Mouse (Mus musculus): ENCODE data around the gene Psen1. TPM values are rescaled to one million over a fixed set of nuclear protein-coding genes. Genes with fewer than 3 reads are reported as not detected.

Gene Psen1
- total RNA-seq, 2 experiments from 2014 or later, result 60.7 to 61.7 TPM

GRCm38 (mm10) chr12:83781640-83782278 is 93.8 kb downstream of the Psen1 start:
- no peak for TF ChIP-seq CTCF (IDR thresholded peaks at IDR 0.05)
- no peak for DNase-seq (ENCODE audit: extremely low spot score in 1 of 2, low spot score in 2 of 2)
- intact Hi-C loops (cut with DNase I), result no loop called here
- H3K4me3 ChIP-seq, result no peak overlapping the region
- H3K27ac ChIP-seq, result no peak overlapping the region

DNA sequence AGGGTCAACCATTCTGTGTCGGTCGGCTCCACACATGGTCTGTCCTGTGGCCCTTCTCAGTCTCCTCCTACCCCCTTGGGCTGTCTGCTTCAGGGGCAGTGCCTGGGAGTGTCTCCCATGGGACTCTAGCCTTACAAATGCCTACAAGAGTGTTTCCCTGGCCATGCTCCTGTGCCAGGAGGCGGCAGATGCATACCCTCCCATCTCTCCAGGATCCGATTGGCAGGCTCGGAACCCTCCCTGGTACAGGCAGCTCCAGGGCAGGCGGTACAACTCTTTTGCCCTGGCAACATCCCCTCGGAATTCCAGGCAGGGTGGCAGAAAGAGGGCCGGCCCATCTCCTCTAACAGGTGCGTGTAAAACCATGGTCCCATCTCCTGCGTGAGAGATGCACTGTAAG is 94.7 kb downstream of the Psen1 start:
- no peak overlapping the region for H3K4me3 ChIP-seq
- no peak overlapping the region for H3K27ac ChIP-seq
- intact Hi-C loops (cut with DNase I), result no loop called here
- TF ChIP-seq CTCF (IDR thresholded peaks at IDR 0.05), result no peak
- no peak for DNase-seq (ENCODE audit: extremely low spot score in 1 of 2, low spot score in 2 of 2)

Other genes with a start within 250 kb of the Psen1 start
- gene Dpf3, start 200.4 kb upstream of the Psen1 start, total RNA-seq (2021), result 1 to 10 TPM; 6.0 to 7.0 TPM
- gene Dcaf4, start 167.7 kb upstream of the Psen1 start, total RNA-seq (2021), result 10 to 100 TPM; 31.6 to 32.3 TPM
- gene Zfyve1, start 90.9 kb upstream of the Psen1 start, total RNA-seq (2021), result 10 to 100 TPM; 43.9 to 48.9 TPM
- gene Rbm25, start 56.9 kb upstream of the Psen1 start, total RNA-seq (2021), result 100 to 1,000 TPM; 109 to 127 TPM
- gene Papln, start 75.5 kb downstream of the Psen1 start, total RNA-seq (2021), result 1 to 10 TPM; 8.4 to 10.0 TPM
- gene Numb, start 233.8 kb downstream of the Psen1 start, total RNA-seq (2021), result 10 to 100 TPM; 70.0 to 81.1 TPM